Mouse (Mus musculus) limb, embryonic 11.5 days (tissue): Measurements from ENCODE around the gene Gm11084. TPM values are rescaled to one million over a fixed set of nuclear protein-coding genes. Genes with fewer than 3 reads are reported as not detected.
"Not testable (repeated sequence)": the region's sequence is repeated elsewhere in the genome, so short reads cannot be mapped to it uniquely, and the experiment has no call there.

Experiments
- ATAC-seq: fragments of 200-750 bp; cut with Nextera tagmentation; 2 replicates; pipeline ENCODE4 v1.8.0; 2017; ENCODE audit warnings: low read depth; ENCODE audit not compliant: insufficient number of reproducible peaks, low FRiP score, low TSS enrichment
- DNase-seq: peaks from one replicate; pipeline ENCODE4 v3.0.0-alpha.2; 2015; ENCODE audit warnings: low spot score
- H3K27ac ChIP-seq: fragments of 300-500 bp; sonication (generic); replicated peaks from 2 replicates; pipeline ENCODE4 v1.5.1; 2014; ENCODE audit warnings: low read depth, mild to moderate bottlenecking, low read length
- H3K27me3 ChIP-seq: fragments of 300-500 bp; sonication (generic); 2 replicates; pipeline ENCODE4 v1.6.1; 2014; ENCODE audit warnings: mild to moderate bottlenecking, low read length, mixed read lengths; ENCODE audit not compliant: control insufficient read depth, insufficient read depth
- H3K36me3 ChIP-seq: fragments of 300-500 bp; sonication (generic); 2 replicates; pipeline ENCODE4 v1.6.1; 2014; ENCODE audit warnings: mild to moderate bottlenecking, low read length, moderate library complexity, mixed read lengths; ENCODE audit not compliant: control insufficient read depth, insufficient read depth
- H3K4me1 ChIP-seq: fragments of 300-500 bp; sonication (generic); 2 replicates; pipeline ENCODE4 v1.6.1; 2014; ENCODE audit warnings: low read length, mixed read lengths; ENCODE audit not compliant: control insufficient read depth, insufficient read depth
- H3K4me2 ChIP-seq: fragments of 300-500 bp; sonication (generic); 2 replicates; pipeline ENCODE4 v1.6.1; 2014; ENCODE audit warnings: low read depth, mild to moderate bottlenecking, moderate library complexity; ENCODE audit not compliant: severe bottlenecking
- H3K4me3 ChIP-seq: fragments of 300-500 bp; sonication (generic); 2 replicates; pipeline ENCODE4 v1.5.1; 2014; ENCODE audit warnings: low read depth, low read length
- H3K9ac ChIP-seq: fragments of 300-500 bp; sonication (generic); 2 replicates; pipeline ENCODE4 v1.6.1; 2014; ENCODE audit warnings: mild to moderate bottlenecking, low read length
- H3K9me3 ChIP-seq: fragments of 300-500 bp; sonication (generic); 2 replicates; pipeline ENCODE4 v1.6.1; 2016; ENCODE audit warnings: low read length; ENCODE audit not compliant: control insufficient read depth
- WGBS: fragments of 180-500 bp; shearing (Covaris S2); extraction: QIAGEN DNeasy Blood & Tissue Kit; methylation state at CpG from one replicate; pipeline ENCODE4 v1.1.7; 2014; 5-methylcytosine and 5-hydroxymethylcytosine counted together
- polyA plus RNA-seq: library from polyadenylated mRNA; unstranded; fragments of >200 nt; fragmentation: Nextera tagmentation; extraction: Ambion mirVana; gene quantifications from 2 replicates; pipeline ENCODE4 v1.2.1, GENCODE M21; 2014

The Gm11084 gene
- polyA plus RNA-seq, 1 experiment from 2014 or later: not detected

DNA sequence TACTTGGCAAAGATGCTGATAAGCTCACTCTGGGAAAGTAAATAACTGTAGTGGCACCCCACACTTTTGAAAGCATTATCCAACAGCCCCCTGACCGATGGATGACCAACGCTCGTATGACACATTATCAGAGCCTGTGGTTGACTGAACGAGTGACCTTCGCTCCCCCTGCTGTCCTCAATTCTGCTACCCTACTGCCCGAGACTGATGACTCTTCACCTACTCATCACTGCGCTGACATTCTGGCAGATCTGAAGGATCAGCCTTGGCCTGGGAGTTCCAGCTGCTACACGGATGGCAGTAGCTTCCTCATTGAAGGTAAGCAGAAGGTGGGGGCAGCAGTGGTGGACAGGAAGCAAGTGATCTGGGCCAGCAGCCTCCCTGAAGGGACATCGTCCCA lies 27.5 kb upstream of the Gm11084 start:
- not testable (repeated sequence) for DNase-seq, H3K36me3 ChIP-seq, ATAC-seq, H3K9me3 ChIP-seq, H3K4me2 ChIP-seq, H3K4me1 ChIP-seq, H3K9ac ChIP-seq, H3K27me3 ChIP-seq, H3K4me3 ChIP-seq, H3K27ac ChIP-seq
- 87% methylated on average over 9 of the region's 9 CpGs for WGBS

DNA sequence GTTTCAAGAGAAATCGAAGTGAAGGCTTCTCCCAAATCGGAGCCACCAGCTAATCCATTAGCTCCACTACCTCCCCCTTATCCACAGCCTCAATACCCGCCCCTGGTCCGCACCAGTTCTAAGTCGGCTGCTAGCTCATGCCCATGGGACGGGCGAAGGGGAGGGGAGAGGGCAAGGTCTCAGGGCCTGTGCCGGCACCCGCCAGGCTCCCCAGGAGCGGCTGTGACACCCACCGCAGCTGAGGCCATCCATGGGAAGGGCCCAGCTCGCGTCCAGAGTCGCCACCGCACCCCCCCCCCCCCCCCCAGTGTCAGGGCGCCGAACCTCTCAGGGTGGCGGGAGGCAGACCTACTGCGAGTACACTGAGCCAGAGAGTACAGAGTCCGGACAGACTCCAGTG lies 26.1 kb upstream of the Gm11084 start:
- Histone ChIP-seq H3K4me3 (no peak overlapping the region), H3K27me3 (no peaks in the 10 kb centered on the region), H3K4me1 (no peaks in the 10 kb centered on the region), H3K9ac (no peak overlapping the region), H3K27ac (no peak overlapping the region), H3K4me2 (no peak overlapping the region), H3K9me3 (no peaks in the 10 kb centered on the region), H3K36me3 (no peaks in the 10 kb centered on the region)
- DNase-seq (peak; percentile 45), ATAC-seq (no peak)
- WGBS: 76% methylated on average over 17 of the region's 20 CpGs

DNA sequence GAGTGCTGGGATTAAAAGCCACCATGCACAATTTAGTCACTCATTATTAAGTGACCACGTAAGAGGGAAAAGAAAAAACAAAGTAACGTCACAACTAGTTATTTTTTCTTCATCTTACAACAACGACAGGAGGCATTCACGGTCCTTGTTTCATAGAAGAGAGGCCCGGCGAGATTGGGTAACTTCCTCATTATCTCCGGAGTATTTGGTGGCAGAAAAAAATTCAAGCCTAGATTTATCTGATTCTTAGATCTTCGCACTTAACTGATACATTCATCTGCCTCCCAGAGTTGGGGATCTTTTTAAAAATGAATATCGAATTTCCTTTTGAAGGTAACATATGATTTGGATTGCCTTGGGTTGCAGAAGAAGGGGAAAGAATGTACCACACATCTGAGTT lies 21.0 kb upstream of the Gm11084 start:
- Histone ChIP-seq H3K36me3 (no peaks in the 10 kb centered on the region; the same call in 1 of the 2 replicates), H3K9me3 (no peaks in the 10 kb centered on the region), H3K27ac (no peak overlapping the region), H3K4me1 (peaks cover 10% of the 10 kb centered on the region), H3K9ac (no peak overlapping the region), H3K27me3 (no peaks in the 10 kb centered on the region), H3K4me3 (no peak overlapping the region), H3K4me2 (no peak overlapping the region)
- WGBS: 93% methylated on average over 9 of the region's 9 CpGs
- no peak for ATAC-seq
- DNase-seq: no peak

DNA sequence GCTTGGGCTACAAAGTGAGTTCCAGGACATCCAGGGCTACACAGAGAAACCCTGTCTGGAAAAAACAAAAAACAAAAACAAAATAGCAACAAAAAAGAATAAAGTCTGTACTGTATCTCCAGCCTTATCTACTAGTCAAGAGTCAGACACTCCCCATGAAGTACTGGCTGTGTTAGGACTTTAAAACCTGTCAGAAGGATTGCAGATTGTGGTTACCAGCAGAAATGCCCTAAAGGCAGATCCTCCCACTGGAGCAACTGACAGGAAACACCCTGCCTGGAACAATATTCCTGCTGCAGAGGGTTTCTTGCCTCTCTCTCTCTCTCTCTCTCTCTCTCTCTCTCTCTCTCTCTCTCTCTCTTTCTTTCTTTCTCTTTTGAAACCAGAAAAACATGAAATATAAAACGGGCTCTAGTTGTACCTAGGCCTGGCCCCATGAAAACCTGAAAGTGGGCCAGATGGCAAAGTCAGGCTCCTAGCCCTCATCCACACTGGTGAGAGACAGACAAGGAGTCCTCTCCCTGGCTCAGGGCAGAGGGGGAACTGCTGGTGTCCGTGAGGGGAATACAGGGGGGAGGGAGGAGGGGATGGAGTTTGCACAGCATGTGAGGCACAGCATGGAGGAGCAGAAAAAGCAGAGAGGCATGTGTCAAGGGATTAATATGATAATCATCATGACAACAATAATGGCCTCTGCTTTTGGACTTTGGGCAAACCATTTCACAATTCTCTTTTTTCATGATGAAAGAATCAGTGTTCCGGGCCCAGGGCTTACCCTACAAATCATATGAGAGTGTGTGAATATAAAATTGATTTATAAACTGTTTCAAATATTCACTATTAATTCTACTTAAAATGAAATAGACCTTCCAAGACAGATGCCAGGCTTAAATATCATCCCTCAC lies 19.3 kb upstream of the Gm11084 start:
- Histone ChIP-seq H3K9me3 (no peaks in the 10 kb centered on the region), H3K4me2 (no peak overlapping the region), H3K9ac (no peak overlapping the region), H3K27me3 (no peaks in the 10 kb centered on the region), H3K4me3 (no peak overlapping the region), H3K27ac (no peak overlapping the region), H3K4me1 (peaks cover 10% of the 10 kb centered on the region), H3K36me3 (no peaks in the 10 kb centered on the region; the same call in 1 of the 2 replicates)
- WGBS: 60% methylated on average over 3 of the region's 3 CpGs
- DNase-seq (no peak), ATAC-seq (no peak)

DNA sequence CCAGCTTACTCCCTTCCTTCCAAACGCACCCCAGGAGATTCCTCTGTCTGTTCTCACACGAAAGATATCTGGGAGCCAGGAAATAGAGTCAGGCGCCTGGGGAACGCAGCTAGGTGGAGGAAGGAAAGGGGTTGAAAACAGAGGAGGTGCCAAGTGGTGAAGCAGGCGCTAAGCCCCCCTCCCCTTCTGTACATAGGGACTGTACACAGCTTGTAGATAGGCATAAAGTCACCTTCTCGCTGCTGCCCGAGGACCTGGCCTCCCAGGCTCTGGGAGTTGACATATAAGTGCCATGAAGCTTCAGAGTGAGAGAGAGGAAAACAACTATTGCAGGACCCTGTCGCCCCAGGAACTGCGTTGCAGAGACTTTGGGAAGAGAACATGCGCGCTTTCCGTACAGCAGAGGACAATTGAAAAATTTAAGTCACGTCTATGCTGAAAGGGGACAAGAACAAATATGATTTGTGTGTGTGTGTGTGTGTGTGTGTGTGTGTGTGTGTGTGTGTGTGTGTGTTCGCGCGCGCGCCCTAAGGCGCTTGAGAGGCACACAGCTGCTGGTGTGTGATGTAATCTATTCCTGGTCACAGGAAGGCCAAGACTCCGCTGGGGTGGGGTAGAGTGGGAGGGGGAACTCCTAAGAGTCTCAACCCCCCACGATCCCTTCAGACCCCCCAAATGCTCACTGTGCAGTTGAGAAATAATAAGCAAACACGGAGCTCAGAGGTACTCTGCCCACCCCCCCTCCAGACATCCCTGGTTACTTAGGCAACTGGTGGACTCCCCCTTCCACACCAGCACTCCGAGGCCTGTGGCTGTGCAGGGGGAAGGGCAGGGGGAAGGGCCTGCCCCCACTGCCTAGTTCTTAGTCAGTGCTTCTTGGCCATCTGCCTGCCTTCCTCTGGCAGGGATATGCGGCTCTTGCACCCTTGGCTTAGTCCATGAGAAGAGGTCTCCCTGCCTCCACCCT lies 17.5 kb upstream of the Gm11084 start:
- Histone ChIP-seq H3K9me3 (no peaks in the 10 kb centered on the region), H3K4me1 (peaks cover 10% of the 10 kb centered on the region), H3K27me3 (no peaks in the 10 kb centered on the region), H3K4me2 (no peak overlapping the region), H3K4me3 (no peak overlapping the region), H3K27ac (0 out of 2 replicates have a peak overlapping the region, but pooled peaks have one; percentile 2), H3K9ac (no peak overlapping the region), H3K36me3 (no peaks in the 10 kb centered on the region; the same call in 1 of the 2 replicates)
- peak; percentile 54; the same call in 1 of the 2 replicates for ATAC-seq
- WGBS: 37% methylated on average over 24 of the region's 24 CpGs
- DNase-seq: peak; percentile 45

DNA sequence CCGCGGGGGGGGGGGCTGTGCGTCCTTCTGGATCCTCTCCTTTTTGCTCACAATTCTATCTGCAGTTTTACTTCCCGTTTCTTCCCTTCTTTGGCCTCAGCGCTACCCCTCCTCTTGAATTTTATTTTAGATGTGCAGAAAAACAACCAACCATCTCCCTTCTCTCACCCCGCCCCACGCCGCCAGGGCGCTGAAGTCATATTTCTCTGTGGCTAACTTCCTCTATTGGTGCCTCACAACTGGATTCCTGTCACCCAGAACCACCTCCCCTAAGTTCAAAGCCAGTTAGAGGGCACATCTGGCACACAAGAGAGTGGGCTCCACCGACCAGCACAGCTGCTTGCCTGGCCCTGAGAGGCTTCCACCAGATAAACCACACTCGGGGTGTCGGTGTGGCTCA lies 16.5 kb upstream of the Gm11084 start:
- Histone ChIP-seq H3K36me3 (no peaks in the 10 kb centered on the region; the same call in 1 of the 2 replicates), H3K9me3 (no peaks in the 10 kb centered on the region), H3K27me3 (no peaks in the 10 kb centered on the region), H3K4me2 (no peak overlapping the region), H3K27ac (no peak overlapping the region), H3K4me3 (no peak overlapping the region), H3K9ac (no peak overlapping the region), H3K4me1 (peaks cover 10% of the 10 kb centered on the region)
- 47% methylated on average over 10 of the region's 12 CpGs for WGBS
- no peak for ATAC-seq
- peak; percentile 41 for DNase-seq

DNA sequence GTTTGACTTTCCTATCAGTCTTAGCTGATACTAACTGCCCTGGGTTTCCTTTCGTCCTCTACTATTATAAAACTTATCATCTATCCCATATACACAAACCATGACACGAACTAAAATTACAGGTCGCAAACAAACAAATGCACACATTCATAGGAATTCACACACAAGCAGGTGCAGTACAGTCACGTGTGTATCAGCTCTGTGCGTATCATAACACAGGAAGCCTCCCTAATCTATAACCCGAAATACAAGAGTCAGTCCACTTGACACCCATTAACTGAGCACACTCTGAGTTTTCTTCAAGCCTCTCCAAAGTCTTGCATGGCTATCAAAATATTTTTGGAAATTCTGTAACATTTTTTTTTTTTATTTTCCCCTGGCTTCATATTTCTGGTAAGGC lies 15.9 kb upstream of the Gm11084 start:
- no peak overlapping the region for H3K27ac ChIP-seq
- H3K4me2 ChIP-seq: no peak overlapping the region
- H3K4me1 ChIP-seq: peaks cover 10% of the 10 kb centered on the region
- no peak for DNase-seq
- H3K9me3 ChIP-seq: no peaks in the 10 kb centered on the region
- H3K36me3 ChIP-seq: no peaks in the 10 kb centered on the region; the same call in 1 of the 2 replicates
- 91% methylated on average over 6 of the region's 6 CpGs for WGBS
- no peak for ATAC-seq
- H3K4me3 ChIP-seq: no peak overlapping the region
- no peak overlapping the region for H3K9ac ChIP-seq
- H3K27me3 ChIP-seq: no peaks in the 10 kb centered on the region

DNA sequence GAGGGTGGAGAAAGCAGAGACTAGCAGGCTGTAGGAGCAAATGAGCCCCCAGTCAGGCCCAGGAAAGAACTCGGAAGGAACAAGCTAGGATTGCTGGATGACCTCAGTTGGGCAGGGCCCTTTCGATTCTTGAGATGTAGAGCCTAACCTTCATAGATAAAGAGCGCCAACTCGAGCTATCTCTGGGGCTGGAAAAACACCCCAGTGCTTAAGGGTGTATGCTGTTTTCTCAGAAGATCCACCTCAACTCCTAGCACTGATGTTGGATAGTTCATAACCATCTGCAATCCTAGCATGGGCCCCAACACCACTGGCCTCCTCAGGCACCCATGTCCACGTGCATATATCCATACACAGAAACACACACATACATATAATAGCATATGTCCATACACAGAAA lies 15.5 kb upstream of the Gm11084 start:
- no peak for ATAC-seq
- Histone ChIP-seq H3K27ac (no peak overlapping the region), H3K27me3 (no peaks in the 10 kb centered on the region), H3K36me3 (no peaks in the 10 kb centered on the region; the same call in 1 of the 2 replicates), H3K4me1 (peaks cover 10% of the 10 kb centered on the region), H3K9me3 (no peaks in the 10 kb centered on the region), H3K4me3 (no peak overlapping the region), H3K9ac (no peak overlapping the region), H3K4me2 (no peak overlapping the region)
- 87% methylated on average over 5 of the region's 5 CpGs for WGBS
- no peak for DNase-seq
